ENCODE assay signal across 8 mouse cellular contexts in the genomic region with DNA sequence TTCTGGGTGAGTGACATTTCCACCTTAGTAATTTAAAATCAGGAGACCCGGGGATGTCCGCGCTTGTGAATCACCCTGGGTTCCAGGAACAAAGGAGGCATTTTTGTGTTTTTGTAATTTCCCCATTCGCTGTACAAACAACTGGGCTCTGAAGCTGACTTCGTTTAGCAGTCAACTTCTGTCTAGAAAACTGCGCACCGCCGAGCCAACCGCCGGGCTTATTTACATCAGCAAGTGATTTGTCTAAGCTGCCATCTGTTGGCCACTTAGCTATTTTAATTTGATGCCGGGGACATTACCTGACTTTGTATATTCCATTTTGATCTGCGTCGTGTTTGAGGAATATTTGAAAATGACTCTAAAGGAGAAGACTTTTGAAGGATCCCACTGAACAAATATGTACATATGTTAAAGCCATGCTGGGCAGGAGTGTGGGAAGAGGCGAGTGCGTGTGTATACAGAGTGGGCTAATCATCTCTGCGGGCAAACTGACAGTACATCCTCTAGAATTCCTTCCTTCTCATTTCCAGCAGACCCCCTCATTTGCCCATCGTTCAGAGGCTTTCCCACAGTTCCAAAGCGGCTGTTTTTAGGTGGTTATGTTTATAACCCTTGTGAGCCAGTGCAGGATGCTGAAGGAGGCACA.
DNase-seq lines count a peak whose midpoint lies in the region; ATAC-seq and TF ChIP-seq lines count a peak whose summit lies in the region.
"Had no signal": no experiment of that assay in that cellular context is flagged by ENCODE, and none has a peak within 500 bp of the region (broad histone marks: within the 10 kb centered on the region; RNA-seq: fewer than 3 reads in every experiment).

No protein-coding gene starts in this region.

- TF ChIP-seq EP300 in stomach, postnatal 0 days (optimal IDR thresholded peaks at IDR 0.05): no peak

- H3K27me3 ChIP-seq in stomach, embryonic 15.5 days (replicated peaks): peaks cover 8% of the 10 kb centered on the region; the same call in 1 of the 2 replicates
- no peaks in the 10 kb centered on the region for H3K27me3 ChIP-seq in stomach, postnatal 0 days (ENCODE audit: control insufficient read depth, insufficient read depth, low read length)
- H3K27me3 ChIP-seq in forebrain, embryonic 10.5 days (ENCODE audit: poor library complexity, severe bottlenecking): peaks cover 87% of the 10 kb centered on the region

- H3K27ac ChIP-seq in stomach, embryonic 15.5 days: no peak overlapping the region
- no peak overlapping the region for H3K27ac ChIP-seq in stomach, postnatal 0 days (replicated peaks)
- H3K27ac ChIP-seq in forebrain, embryonic 10.5 days: no peak overlapping the region

- H3K4me2 ChIP-seq in stomach, embryonic 15.5 days: 0 out of 2 replicates have a peak overlapping the region, but pooled peaks have one; percentile 10
- H3K4me2 ChIP-seq in stomach, postnatal 0 days (replicated peaks; ENCODE audit: low read depth): no peak overlapping the region

- H3K9ac ChIP-seq in stomach, embryonic 15.5 days: no peak overlapping the region
- no peak overlapping the region for H3K9ac ChIP-seq in stomach, postnatal 0 days (ENCODE audit: low read length)

- H3K4me3 ChIP-seq in stomach, embryonic 15.5 days (replicated peaks): no peak overlapping the region
- no peak overlapping the region for H3K4me3 ChIP-seq in stomach, postnatal 0 days (ENCODE audit: low read depth, low read length)
- peak overlapping the region; percentile 37 for H3K4me3 ChIP-seq in forebrain, embryonic 10.5 days

- intact Hi-C loops in gastrocnemius, postnatal 14 days (cut with DNase I; ENCODE audit: low total_unique reads): no loop called here

- no peak for TF ChIP-seq CTCF in stomach, postnatal 0 days (IDR thresholded peaks at IDR 0.05; ENCODE audit: low read depth)

- 33% methylated on average over 18 of the region's 18 CpGs for WGBS in stomach, embryonic 15.5 days
- 35% methylated on average over 18 of the region's 18 CpGs for WGBS in stomach, postnatal 0 days
- 28% methylated on average over 18 of the region's 18 CpGs for WGBS in forebrain, embryonic 10.5 days

- H3K36me3 ChIP-seq in stomach, embryonic 15.5 days: no peaks in the 10 kb centered on the region
- no peaks in the 10 kb centered on the region for H3K36me3 ChIP-seq in stomach, postnatal 0 days (ENCODE audit: control insufficient read depth, insufficient read depth, low read length)
- no peaks in the 10 kb centered on the region for H3K36me3 ChIP-seq in forebrain, embryonic 10.5 days (replicated peaks)

- no peaks in the 10 kb centered on the region for H3K4me1 ChIP-seq in stomach, embryonic 15.5 days
- no peaks in the 10 kb centered on the region for H3K4me1 ChIP-seq in stomach, postnatal 0 days (replicated peaks; ENCODE audit: control insufficient read depth, insufficient read depth)
- peaks cover 22% of the 10 kb centered on the region for H3K4me1 ChIP-seq in forebrain, embryonic 10.5 days

- ATAC-seq in stomach, embryonic 15.5 days (ENCODE audit: insufficient read depth, low FRiP score, low read depth): no peak
- ATAC-seq in stomach, postnatal 0 days (ENCODE audit: low FRiP score, low TSS enrichment): no peak
- ATAC-seq in frontal cortex, adult (ENCODE audit: low TSS enrichment): no peak

- DNase-seq in stomach, postnatal 0 days (ENCODE audit: low spot score): no peak
- peak; percentile 16 for DNase-seq in forebrain, embryonic 10.5 days (ENCODE audit: extremely low spot score, low spot score)
- DNase-seq in mesoderm, embryonic 11.5 days (ENCODE audit: low read depth, low spot score): peak; percentile 55
- DNase-seq in adrenal gland, postnatal 36 days: no peak
- no peak for DNase-seq in gastrocnemius, postnatal 14 days
- DNase-seq: lung, postnatal 14 days had no signal

- H3K9me3 ChIP-seq in stomach, embryonic 15.5 days: no peaks in the 10 kb centered on the region
- no peaks in the 10 kb centered on the region for H3K9me3 ChIP-seq in stomach, postnatal 0 days (ENCODE audit: control insufficient read depth, low read length)
- no peaks in the 10 kb centered on the region for H3K9me3 ChIP-seq in forebrain, embryonic 10.5 days

Comparison
In these comparisons a context has a peak if more than half of its experiments do, and no peak if none do; other contexts are left out.
1. DNase-seq: peak in forebrain, embryonic 10.5 days (single experiment) and mesoderm, embryonic 11.5 days (single experiment); none in stomach, postnatal 0 days (single experiment), adrenal gland, postnatal 36 days (0 of 2) and gastrocnemius, postnatal 14 days (single experiment).